Mouse (Mus musculus): Measurements from ENCODE around the gene Gal3st2.
"Not testable (repeated sequence)": the region's sequence is repeated elsewhere in the genome, so short reads cannot be mapped to it uniquely, and the experiment has no call there.

DNA sequence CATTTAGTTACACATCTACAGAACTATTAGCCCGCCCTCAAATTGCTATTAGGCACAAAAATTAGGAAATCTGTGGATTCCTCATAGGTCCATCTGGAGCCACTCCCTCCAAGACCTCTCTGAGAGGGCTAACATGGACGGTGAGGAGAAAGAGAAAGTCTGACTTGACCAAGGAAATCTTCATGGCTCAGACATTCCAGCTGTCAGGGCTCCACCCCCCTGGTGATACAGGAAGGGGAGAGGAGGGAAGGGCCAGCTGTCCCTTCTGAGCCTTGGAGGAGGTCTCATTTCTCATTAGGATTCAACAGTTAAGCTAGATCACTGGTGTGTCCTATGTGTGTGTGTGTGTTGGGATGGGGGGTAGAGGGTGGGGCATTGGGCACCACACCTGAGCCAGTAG, at the start of gene Gal3st2:
- not testable (repeated sequence) for TF ChIP-seq CTCF (IDR thresholded peaks at IDR 0.05); POLR2A (IDR thresholded peaks at IDR 0.05; ENCODE audit: insufficient read depth, low read depth, low read length)
